ENCODE assay signal across 24 mouse cellular contexts in the genomic region with DNA sequence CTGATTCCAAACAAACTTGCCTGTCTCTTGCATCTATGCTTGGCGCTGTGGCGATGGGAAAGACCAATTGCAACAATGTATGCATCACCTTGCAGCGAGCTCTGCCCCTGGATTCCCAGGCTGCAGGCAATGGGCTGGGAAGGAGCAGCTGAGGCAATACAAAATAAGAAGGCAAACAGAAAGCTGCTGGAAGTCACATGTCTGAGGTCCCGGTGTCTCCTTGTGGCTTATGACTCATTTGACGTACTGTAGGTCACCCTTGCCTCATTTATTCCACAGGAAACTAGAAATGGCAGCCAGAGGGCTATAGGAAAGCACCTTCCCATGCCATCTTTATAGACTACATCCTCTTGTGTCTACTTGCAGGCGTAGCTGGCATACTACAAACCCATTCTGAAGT.
A peak's percentile ranks its signal among the peaks of the same experiment; 100 is the strongest.
DNase-seq lines count a peak whose midpoint lies in the region; ATAC-seq and TF ChIP-seq lines count a peak whose summit lies in the region.
"Had no signal": no experiment of that assay in that cellular context is flagged by ENCODE, and none has a peak within 500 bp of the region (broad histone marks: within the 10 kb centered on the region; RNA-seq: fewer than 3 reads in every experiment).

No protein-coding gene starts in this region.

- no peaks in the 10 kb centered on the region for H3K27me3 ChIP-seq in kidney, embryonic 15.5 days
- H3K27me3 ChIP-seq in kidney, adult 2 months (replicated peaks; ENCODE audit: control insufficient read depth, insufficient read depth, low read length) = no peaks in the 10 kb centered on the region
- no peaks in the 10 kb centered on the region for H3K27me3 ChIP-seq in limb, embryonic 10.5 days (ENCODE audit: low read depth, poor library complexity, severe bottlenecking)
- H3K27me3 ChIP-seq: embryonic facial prominence, embryonic 15.5 days; Patski had no signal

- no peak overlapping the region for H3K9ac ChIP-seq in kidney, embryonic 15.5 days
- H3K9ac ChIP-seq: embryonic facial prominence, embryonic 15.5 days; hindbrain, embryonic 14.5 days had no signal

- WGBS in kidney, embryonic 15.5 days = 89% methylated on average over 6 of the region's 6 CpGs
- WGBS in kidney, adult 2 months = 84% methylated on average over 6 of the region's 6 CpGs
- WGBS in limb, embryonic 10.5 days = 96% methylated on average over 6 of the region's 6 CpGs

- no peak for ATAC-seq in kidney, embryonic 15.5 days (replicated peaks; ENCODE audit: low FRiP score)
- ATAC-seq in granulocyte monocyte progenitor cell, adult 5-6 weeks (replicated peaks; ENCODE audit: poor library complexity, severe bottlenecking) = no peak
- ATAC-seq: activated CD4-positive, CD25-positive, alpha-beta regulatory T cell, adult 4 months; forebrain, embryonic 16.5 days; intestine, embryonic 16.5 days; Patski had no signal

- no peak for DNase-seq in kidney, adult 2 months
- DNase-seq in 416B (ENCODE audit: low read depth) = peak; percentile 88
- peak; percentile 12 for DNase-seq in Muller cell, postnatal 12 days (ENCODE audit: inconsistent ontology term)
- no peak for DNase-seq in limb, embryonic 10.5 days (ENCODE audit: low spot score)
- DNase-seq in thymus, postnatal 14 days = no peak
- no peak for DNase-seq in neural tube, embryonic 10.5 days (ENCODE audit: extremely low spot score, low spot score)
- DNase-seq: adrenal gland, adult 8-10 months; cerebellum, adult 11 months; cerebellum, adult 8-10 months; cerebellum, postnatal 14 days; embryo, embryonic 11 days; gastrocnemius, postnatal 10 days; heart, postnatal 10 days had no signal

- no peaks in the 10 kb centered on the region for H3K9me3 ChIP-seq in kidney, embryonic 15.5 days (replicated peaks)
- H3K9me3 ChIP-seq in limb, embryonic 10.5 days (replicated peaks) = no peaks in the 10 kb centered on the region
- H3K9me3 ChIP-seq: embryonic facial prominence, embryonic 15.5 days had no signal

- 0 out of 2 replicates have a peak overlapping the region, but pooled peaks have one; percentile 52 for H3K27ac ChIP-seq in kidney, embryonic 15.5 days
- no peak overlapping the region for H3K27ac ChIP-seq in kidney, adult 2 months (ENCODE audit: insufficient read depth, low read depth, low read length)
- peak overlapping the region; percentile 21; the same call in 1 of the 2 replicates for H3K27ac ChIP-seq in limb, embryonic 10.5 days
- H3K27ac ChIP-seq: embryonic facial prominence, embryonic 15.5 days; forebrain, embryonic 10.5 days; hindbrain, embryonic 14.5 days had no signal

- TF ChIP-seq CTCF in kidney, adult 2 months (conservative IDR thresholded peaks at IDR 0.05; ENCODE audit: insufficient read depth, insufficient read length, low read depth, low read length) = no peak

- H3K4me3 ChIP-seq in kidney, embryonic 15.5 days (replicated peaks) = no peak overlapping the region
- H3K4me3 ChIP-seq in kidney, adult 2 months (ENCODE audit: insufficient read depth, low read depth, low read length) = no peak overlapping the region
- no peak overlapping the region for H3K4me3 ChIP-seq in limb, embryonic 10.5 days
- H3K4me3 ChIP-seq: embryonic facial prominence, embryonic 15.5 days; erythroblast, embryonic 14.5 days; forebrain, embryonic 10.5 days had no signal

- peaks cover 12% of the 10 kb centered on the region for H3K4me1 ChIP-seq in kidney, embryonic 15.5 days
- no peaks in the 10 kb centered on the region for H3K4me1 ChIP-seq in kidney, adult 2 months (ENCODE audit: control insufficient read depth, insufficient read depth, low read length)
- peaks cover 12% of the 10 kb centered on the region for H3K4me1 ChIP-seq in limb, embryonic 10.5 days
- H3K4me1 ChIP-seq: embryonic facial prominence, embryonic 15.5 days had no signal

- TF ChIP-seq POLR2A in kidney, adult 2 months (IDR thresholded peaks at IDR 0.05; ENCODE audit: low read depth, low read length) = no peak

- no peak overlapping the region for H3K4me2 ChIP-seq in kidney, embryonic 15.5 days
- H3K4me2 ChIP-seq: embryonic facial prominence, embryonic 15.5 days; hindbrain, embryonic 14.5 days had no signal

- no peaks in the 10 kb centered on the region for H3K36me3 ChIP-seq in kidney, embryonic 15.5 days
- no peaks in the 10 kb centered on the region for H3K36me3 ChIP-seq in kidney, adult 2 months (ENCODE audit: control insufficient read depth, insufficient read depth, low read length)
- no peaks in the 10 kb centered on the region for H3K36me3 ChIP-seq in limb, embryonic 10.5 days
- H3K36me3 ChIP-seq: embryonic facial prominence, embryonic 15.5 days; forebrain, embryonic 10.5 days; G1E had no signal

Comparison
In these comparisons a context has a peak if more than half of its experiments do, and no peak if none do; other contexts are left out.
1. DNase-seq: peak in 416B (single experiment) and Muller cell, postnatal 12 days (single experiment); none in kidney, adult 2 months (single experiment), limb, embryonic 10.5 days (single experiment), thymus, postnatal 14 days (single experiment) and neural tube, embryonic 10.5 days (single experiment).